Mouse (Mus musculus) telencephalon, adult 2 months (tissue): ENCODE measurements around the gene Spire2.

Source experiments
- DNase-seq: peaks from one replicate; pipeline ENCODE4 v3.0.0-alpha.2; 2011; ENCODE audit warnings: low read depth, low spot score

Gene Spire2

GRCm38 (mm10) chr8:123333864-123334263 is 1.4 kb downstream of the Spire2 start:
- DNase-seq = no peak

GRCm38 (mm10) chr8:123334467-123334866 is 2.0 kb downstream of the Spire2 start:
- no peak for DNase-seq

- DNase-seq = no peak
Measured at GRCm38 (mm10) chr8:123337475-123337874, 5.0 kb downstream of the Spire2 start.

- no peak for DNase-seq
Measured at GRCm38 (mm10) chr8:123340071-123340470, 7.6 kb downstream of the Spire2 start.

GRCm38 (mm10) chr8:123341040-123342015 is 8.8 kb downstream of the Spire2 start:
- no peak for DNase-seq

GRCm38 (mm10) chr8:123342253-123342652 is 9.7 kb downstream of the Spire2 start:
- DNase-seq = no peak

- no peak for DNase-seq
Measured at GRCm38 (mm10) chr8:123342911-123343310, 10.4 kb downstream of the Spire2 start.

GRCm38 (mm10) chr8:123343422-123343821 is 10.9 kb downstream of the Spire2 start:
- no peak for DNase-seq

GRCm38 (mm10) chr8:123345135-123345534 is 12.6 kb downstream of the Spire2 start:
- no peak for DNase-seq

- no peak for DNase-seq
Measured at GRCm38 (mm10) chr8:123345856-123346255, 13.3 kb downstream of the Spire2 start.

DNA sequence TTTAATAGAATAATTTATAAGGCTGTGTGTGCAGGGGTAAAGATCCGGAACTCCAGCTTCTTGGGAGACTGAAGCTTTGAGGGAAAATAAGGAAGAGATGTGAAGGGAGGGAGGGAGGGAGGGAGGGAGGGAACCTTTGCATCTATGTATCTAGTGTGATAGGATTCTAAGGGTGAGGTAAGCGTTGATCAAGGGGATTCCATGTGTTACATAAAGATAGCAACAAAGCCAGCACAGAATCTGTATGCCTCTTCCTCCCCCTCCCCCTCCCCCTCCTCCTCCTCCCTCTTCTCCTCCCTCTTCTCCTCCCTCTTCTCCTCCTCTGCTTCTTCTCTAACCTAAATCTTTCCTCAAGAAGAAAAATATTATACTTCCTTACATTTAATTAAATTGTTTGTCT is 14.8 kb downstream of the Spire2 start:
- no peak for DNase-seq

DNA sequence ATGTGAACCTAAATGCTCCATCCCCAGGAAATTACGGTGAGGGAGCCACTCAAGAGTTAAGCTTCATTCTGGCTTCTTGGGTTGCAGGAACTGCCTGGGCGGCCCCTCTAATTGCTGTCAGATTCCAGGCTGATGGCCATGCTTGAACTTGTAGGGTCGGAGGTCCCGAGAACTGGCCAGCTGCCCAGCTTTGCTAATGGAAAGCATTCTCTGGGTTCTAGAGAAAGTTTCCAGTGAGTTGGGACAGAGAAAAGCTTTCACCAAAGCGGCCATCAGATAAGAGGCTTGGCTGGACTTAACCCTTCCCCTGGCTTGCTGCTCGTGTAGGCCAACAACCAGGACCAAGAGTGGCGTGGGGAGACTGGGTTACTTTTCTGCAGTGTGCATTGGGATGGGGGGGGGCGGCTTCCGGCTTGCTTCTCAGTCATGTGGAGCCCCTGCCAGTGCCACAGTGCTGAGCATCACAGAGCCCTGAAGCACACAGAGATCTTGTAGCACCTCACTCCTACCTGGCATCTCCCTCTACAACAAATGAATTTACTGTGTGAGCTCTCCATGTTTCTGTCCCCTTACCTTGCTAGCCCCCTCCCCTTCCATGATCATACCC is 15.8 kb downstream of the Spire2 start:
- DNase-seq = no peak

GRCm38 (mm10) chr8:123349073-123349472 is 16.6 kb downstream of the Spire2 start:
- DNase-seq = no peak

- DNase-seq = no peak
Measured at GRCm38 (mm10) chr8:123352118-123352517, 19.6 kb downstream of the Spire2 start.

DNA sequence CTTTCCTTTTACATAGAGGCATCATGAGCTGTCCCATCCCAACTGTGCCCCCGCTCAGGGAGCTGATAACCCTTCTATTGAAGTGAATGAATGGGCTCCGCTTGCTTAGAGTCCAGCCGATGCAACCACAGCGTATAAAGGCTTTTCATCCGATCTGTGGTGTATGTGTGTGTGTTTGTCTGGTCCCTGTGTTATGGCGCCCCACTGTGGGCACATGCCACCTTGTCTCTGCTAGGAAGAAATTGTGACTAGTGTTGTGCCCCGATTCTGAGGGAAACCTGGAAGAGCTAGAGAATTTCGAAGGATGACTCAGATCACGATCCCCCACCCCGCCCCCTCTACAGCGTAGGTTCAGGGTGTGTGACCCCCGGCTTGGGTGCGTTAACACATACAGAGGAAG is 20.3 kb downstream of the Spire2 start:
- peak; percentile 22 for DNase-seq

- no peak for DNase-seq
Measured at GRCm38 (mm10) chr8:123353216-123353615, 20.7 kb downstream of the Spire2 start.

DNA sequence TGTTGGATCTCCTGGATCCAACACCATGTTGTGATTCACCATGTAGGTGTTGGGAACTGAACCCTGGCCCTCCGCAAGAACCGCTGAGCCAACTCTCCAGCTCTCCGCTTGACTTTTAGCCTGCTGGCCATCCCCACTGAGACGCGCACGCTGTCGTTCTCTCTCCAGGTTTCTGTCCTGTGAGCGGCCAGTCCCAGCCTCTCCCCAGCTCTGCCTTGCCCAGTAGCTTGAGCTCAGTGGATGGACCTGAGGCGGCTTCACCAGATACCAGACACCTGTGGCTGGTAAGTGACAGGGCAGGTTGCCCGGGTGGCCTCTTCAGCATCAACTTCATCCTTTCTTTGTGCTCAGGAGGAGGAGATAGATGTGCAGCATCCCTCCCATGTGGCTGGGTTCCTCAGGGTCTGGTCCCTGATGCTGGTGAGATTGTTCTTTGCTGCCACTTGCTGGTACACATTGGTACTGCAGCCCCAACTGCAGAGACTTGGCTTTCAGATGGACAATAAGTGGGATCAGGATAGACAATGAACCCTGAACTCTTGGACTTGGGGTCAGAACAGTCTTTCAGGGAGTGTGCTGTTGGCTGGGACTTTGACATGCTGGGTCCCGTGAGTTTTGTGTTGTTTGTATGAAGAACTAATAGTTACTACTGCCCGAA is 28.7 kb downstream of the Spire2 start:
- peak; percentile 24 for DNase-seq

GRCm38 (mm10) chr8:123373403-123374238 is 41.1 kb downstream of the Spire2 start, which contains the start of gene Tcf25:
Gene Tcf25 (plus strand): TSS chr8:123373753.
- DNase-seq = peak; percentile 95

DNA sequence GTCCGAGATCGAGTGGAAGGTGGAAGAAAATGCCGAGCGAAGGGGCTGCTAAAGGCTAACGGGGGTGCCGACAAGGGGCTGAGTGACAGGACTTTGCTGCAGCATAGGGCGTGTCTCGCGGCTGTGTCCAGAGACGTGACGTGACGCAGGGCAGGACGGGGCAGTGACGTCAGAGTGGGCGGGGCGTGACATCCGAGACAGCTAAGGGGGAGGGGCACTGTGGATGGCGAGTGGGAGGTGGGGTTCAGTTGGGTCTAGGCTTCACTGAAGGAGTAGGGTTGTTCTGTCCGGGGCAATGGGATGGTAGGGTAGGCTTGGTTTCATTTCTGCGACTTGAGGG is 41.7 kb downstream of the Spire2 start:
- peak; percentile 66 for DNase-seq

DNA sequence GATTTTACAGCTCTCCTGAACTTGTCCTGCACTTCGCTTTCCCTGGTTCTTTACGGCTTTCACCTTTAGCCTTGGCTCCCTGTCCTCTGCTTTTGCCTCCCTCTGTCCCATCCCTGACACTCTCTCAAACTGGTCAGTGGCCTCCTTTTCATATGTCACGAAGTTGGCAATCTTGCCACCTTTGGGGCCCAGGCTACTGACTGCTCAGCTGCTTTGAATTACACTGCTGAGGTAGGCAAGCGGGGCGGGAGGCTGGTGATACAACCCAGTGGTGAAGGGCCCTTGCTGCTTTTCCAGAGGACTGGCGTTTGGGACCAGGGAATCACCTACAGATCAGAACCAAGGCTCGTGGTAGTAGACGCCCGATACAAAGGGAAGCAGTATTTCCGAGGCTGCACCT is 43.2 kb downstream of the Spire2 start:
- DNase-seq = no peak

DNA sequence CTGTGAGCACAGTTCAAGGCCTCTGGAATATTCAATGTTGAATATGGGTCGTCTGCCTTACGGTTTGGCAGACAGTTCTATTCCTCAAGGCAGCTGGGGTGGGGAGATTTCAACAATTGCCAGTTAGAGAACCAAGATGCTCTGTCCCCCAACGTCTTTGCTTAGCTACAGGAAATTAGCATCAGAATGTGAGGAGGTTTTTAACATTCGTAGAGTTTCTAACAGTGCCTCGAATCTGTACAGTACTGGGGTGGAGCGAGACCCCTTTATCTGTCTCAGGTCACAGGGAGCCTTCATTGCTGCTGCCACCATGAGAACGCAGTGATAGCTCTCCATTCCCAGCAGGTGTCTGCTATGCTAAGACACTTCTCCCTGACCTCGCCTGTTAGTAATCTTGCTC is 43.6 kb downstream of the Spire2 start:
- DNase-seq = no peak

DNA sequence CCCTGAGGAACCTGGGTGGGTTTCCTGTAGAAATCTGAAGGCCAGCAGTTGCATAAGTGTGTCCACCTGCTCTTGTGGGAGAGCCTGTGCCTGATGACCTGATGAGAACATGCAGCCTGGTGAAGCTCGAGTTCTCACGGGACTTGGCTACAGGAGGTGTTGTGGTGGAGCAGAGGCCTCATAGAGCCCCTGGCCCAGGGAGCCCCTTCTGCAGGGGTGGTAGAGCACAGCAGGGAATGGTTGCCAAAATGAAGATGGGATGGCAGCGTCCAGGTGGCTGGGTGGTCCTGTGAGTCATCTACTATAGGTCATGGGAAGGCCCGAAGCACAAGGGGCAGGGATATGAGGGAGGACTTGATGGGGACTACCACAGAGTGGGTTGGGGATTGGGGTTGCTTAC is 49.2 kb downstream of the Spire2 start:
- no peak for DNase-seq
